11 mouse cellular contexts compared by ENCODE assay signal in genomic region chr8:104190777-104191468, GRCm38 (mm10). TPM values are rescaled to one million over a fixed set of nuclear protein-coding genes. Genes with fewer than 3 reads are reported as not detected.
DNase-seq lines count a peak whose midpoint lies in the region; ATAC-seq and TF ChIP-seq lines count a peak whose summit lies in the region.
"Had no signal": no experiment of that assay in that cellular context is flagged by ENCODE, and none has a peak within 500 bp of the region (broad histone marks: within the 10 kb centered on the region; RNA-seq: fewer than 3 reads in every experiment).

No protein-coding gene starts in this region.

- no peak overlapping the region for H3K4me2 ChIP-seq in kidney, embryonic 14.5 days (replicated peaks; ENCODE audit: low read depth, low read length)
- H3K4me2 ChIP-seq in hindbrain, embryonic 16.5 days (ENCODE audit: low read length) = no peak overlapping the region
- H3K4me2 ChIP-seq: forebrain, embryonic 12.5 days had no signal

- H3K4me1 ChIP-seq in kidney, embryonic 14.5 days (ENCODE audit: control insufficient read depth, insufficient read depth, low read length) = peaks cover 10% of the 10 kb centered on the region
- H3K4me1 ChIP-seq in kidney, adult 2 months (ENCODE audit: control insufficient read depth, insufficient read depth, low read length) = no peaks in the 10 kb centered on the region
- peaks cover 5% of the 10 kb centered on the region; the same call in 1 of the 2 replicates for H3K4me1 ChIP-seq in hindbrain, embryonic 16.5 days (ENCODE audit: control insufficient read depth, insufficient read depth, low read depth, low read length)
- H3K4me1 ChIP-seq: forebrain, embryonic 12.5 days had no signal

- WGBS in kidney, embryonic 14.5 days = 51% methylated on average over 6 of the region's 6 CpGs
- 70% methylated on average over 6 of the region's 6 CpGs for WGBS in kidney, adult 2 months
- 56% methylated on average over 6 of the region's 6 CpGs for WGBS in hindbrain, embryonic 16.5 days

- H3K9me3 ChIP-seq in kidney, embryonic 14.5 days (ENCODE audit: control insufficient read depth, low read length) = no peaks in the 10 kb centered on the region
- H3K9me3 ChIP-seq in hindbrain, embryonic 16.5 days (ENCODE audit: control insufficient read depth, low read length) = no peaks in the 10 kb centered on the region
- H3K9me3 ChIP-seq: forebrain, embryonic 12.5 days had no signal

- peak; percentile 6; the same call in 1 of the 2 replicates for ATAC-seq in kidney, embryonic 14.5 days (ENCODE audit: low FRiP score, low TSS enrichment)
- 0 out of 2 replicates have a peak, but pooled peaks have one; percentile 51 for ATAC-seq in hindbrain, embryonic 16.5 days

- H3K27me3 ChIP-seq in kidney, embryonic 14.5 days (ENCODE audit: control insufficient read depth, insufficient read depth, low read length) = peaks cover 3% of the 10 kb centered on the region; the same call in 1 of the 2 replicates
- H3K27me3 ChIP-seq in kidney, adult 2 months (replicated peaks; ENCODE audit: control insufficient read depth, insufficient read depth, low read length) = no peaks in the 10 kb centered on the region
- H3K27me3 ChIP-seq in hindbrain, embryonic 16.5 days (replicated peaks; ENCODE audit: control insufficient read depth, insufficient read depth, low read length) = no peaks in the 10 kb centered on the region
- H3K27me3 ChIP-seq: forebrain, embryonic 12.5 days had no signal

- no peaks in the 10 kb centered on the region for H3K36me3 ChIP-seq in kidney, embryonic 14.5 days (ENCODE audit: control insufficient read depth, insufficient read depth, low read length)
- H3K36me3 ChIP-seq in kidney, adult 2 months (ENCODE audit: control insufficient read depth, insufficient read depth, low read length) = no peaks in the 10 kb centered on the region
- H3K36me3 ChIP-seq in hindbrain, embryonic 16.5 days (ENCODE audit: control insufficient read depth, insufficient read depth, low read length) = no peaks in the 10 kb centered on the region; the same call in 1 of the 2 replicates
- H3K36me3 ChIP-seq: forebrain, embryonic 12.5 days had no signal

- H3K9ac ChIP-seq in kidney, embryonic 14.5 days (ENCODE audit: low read depth, low read length) = no peak overlapping the region
- H3K9ac ChIP-seq in hindbrain, embryonic 16.5 days (ENCODE audit: low read depth, low read length) = no peak overlapping the region
- H3K9ac ChIP-seq: forebrain, embryonic 12.5 days had no signal

- no peak overlapping the region for H3K27ac ChIP-seq in kidney, embryonic 14.5 days (ENCODE audit: low read depth, low read length)
- H3K27ac ChIP-seq in kidney, adult 2 months (ENCODE audit: insufficient read depth, low read depth, low read length) = no peak overlapping the region
- H3K27ac ChIP-seq in hindbrain, embryonic 16.5 days (ENCODE audit: low read depth, low read length) = no peak overlapping the region
- H3K27ac ChIP-seq: forebrain, embryonic 12.5 days had no signal

- TF ChIP-seq POLR2A in kidney, adult 2 months (IDR thresholded peaks at IDR 0.05; ENCODE audit: low read depth, low read length) = no peak

- TF ChIP-seq CTCF in kidney, adult 2 months (conservative IDR thresholded peaks at IDR 0.05; ENCODE audit: insufficient read depth, insufficient read length, low read depth, low read length) = no peak

- no peak for DNase-seq in kidney, adult 2 months
- peak; percentile 10 for DNase-seq in MN1 (ENCODE audit: low spot score)
- peak; percentile 39 for DNase-seq in adrenal gland, postnatal 14 days
- DNase-seq in urinary bladder, postnatal 25 days (ENCODE audit: low spot score) = no peak
- no peak for DNase-seq in ovary, postnatal 36 days (ENCODE audit: low spot score)
- DNase-seq in right cerebral cortex, postnatal 36 days (ENCODE audit: low spot score in 2 of 2) = no peak
- DNase-seq: cerebellum, adult 2 months; lung, adult 2 months had no signal

- H3K4me3 ChIP-seq in kidney, embryonic 14.5 days (ENCODE audit: low read length) = no peak overlapping the region
- H3K4me3 ChIP-seq in kidney, adult 2 months (ENCODE audit: insufficient read depth, low read depth, low read length) = no peak overlapping the region
- no peak overlapping the region for H3K4me3 ChIP-seq in hindbrain, embryonic 16.5 days (ENCODE audit: low read length)
- H3K4me3 ChIP-seq: forebrain, embryonic 12.5 days had no signal

RNA-seq across cellular contexts. Expression of gene Bean1, which starts 20.7 kb away (rescaled TPM):
- polyA plus RNA-seq in kidney, embryonic 14.5 days (2014; fragmentation: Nextera tagmentation; extraction: Ambion mirVana) = 2.1 and 3.3 TPM in 2 replicates
- 0.45 and 0.66 TPM in 2 replicates for polyA plus RNA-seq in kidney, adult 2 months (2012; rRNA removed)
- 7.1 and 10.3 TPM in 2 replicates for total RNA-seq in adrenal gland, postnatal 14 days (2021)
- 7.8 and 8.8 TPM in 2 replicates for polyA plus RNA-seq in hindbrain, embryonic 16.5 days (2015; fragmentation: Nextera tagmentation; extraction: Ambion mirVana)

RNA-seq across cellular contexts. Expression of gene Tk2, which starts 57.4 kb away (rescaled TPM):
- 16.9 and 25.2 TPM in 2 replicates for polyA plus RNA-seq in kidney, embryonic 14.5 days (2014; fragmentation: Nextera tagmentation; extraction: Ambion mirVana)
- 20.6 and 21.0 TPM in 2 replicates for polyA plus RNA-seq in kidney, adult 2 months (2012; rRNA removed)
- 41.9 and 49.5 TPM in 2 replicates for total RNA-seq in adrenal gland, postnatal 14 days (2021)
- 49.0 and 50.3 TPM in 2 replicates for polyA plus RNA-seq in hindbrain, embryonic 16.5 days (2015; fragmentation: Nextera tagmentation; extraction: Ambion mirVana)

RNA-seq across cellular contexts. Expression of gene Cklf, which starts 59.7 kb away (rescaled TPM):
- 51.7 and 51.8 TPM in 2 replicates for polyA plus RNA-seq in kidney, embryonic 14.5 days (2014; fragmentation: Nextera tagmentation; extraction: Ambion mirVana)
- 4.3 and 5.4 TPM in 2 replicates for polyA plus RNA-seq in kidney, adult 2 months (2012; rRNA removed)
- total RNA-seq in adrenal gland, postnatal 14 days (2021) = 63.6 and 75.7 TPM in 2 replicates
- 33.6 and 36.9 TPM in 2 replicates for polyA plus RNA-seq in hindbrain, embryonic 16.5 days (2015; fragmentation: Nextera tagmentation; extraction: Ambion mirVana)

Comparison
In these comparisons a context has a peak if more than half of its experiments do, and no peak if none do; other contexts are left out.
1. DNase-seq: peak in MN1 (single experiment) and adrenal gland, postnatal 14 days (single experiment); none in kidney, adult 2 months (single experiment), urinary bladder, postnatal 25 days (single experiment), ovary, postnatal 36 days (single experiment) and right cerebral cortex, postnatal 36 days (0 of 2).